Mouse (Mus musculus) stomach, embryonic 15.5 days (tissue): ENCODE measurements around the gene Theg. TPM values are rescaled to one million over a fixed set of nuclear protein-coding genes. Genes with fewer than 3 reads are reported as not detected.

Source experiments
- ATAC-seq: fragments of 200-750 bp; cut with Nextera tagmentation; 2 replicates; pipeline ENCODE4 v1.8.0; 2017; ENCODE audit warnings: low read depth, moderate number of reproducible peaks, moderate TSS enrichment; ENCODE audit not compliant: insufficient read depth, low FRiP score
- H3K27ac ChIP-seq: fragments of 300-500 bp; sonication (generic); 2 replicates; pipeline ENCODE4 v1.5.1; 2015; ENCODE audit warnings: mild to moderate bottlenecking, inconsistent platforms
- H3K27me3 ChIP-seq: fragments of 300-500 bp; sonication (generic); replicated peaks from 2 replicates; pipeline ENCODE4 v1.6.1; 2015; ENCODE audit warnings: inconsistent platforms
- H3K36me3 ChIP-seq: fragments of 300-500 bp; sonication (generic); 2 replicates; pipeline ENCODE4 v1.6.1; 2015; ENCODE audit warnings: inconsistent platforms
- H3K4me1 ChIP-seq: fragments of 300-500 bp; sonication (generic); 2 replicates; pipeline ENCODE4 v1.6.1; 2015; ENCODE audit warnings: inconsistent platforms
- H3K4me2 ChIP-seq: fragments of 300-500 bp; sonication (generic); 2 replicates; pipeline ENCODE4 v1.6.1; 2015; ENCODE audit warnings: mild to moderate bottlenecking, inconsistent platforms
- H3K4me3 ChIP-seq: fragments of 300-500 bp; sonication (generic); replicated peaks from 2 replicates; pipeline ENCODE4 v1.5.1; 2015; ENCODE audit warnings: inconsistent platforms
- H3K9ac ChIP-seq: fragments of 300-500 bp; sonication (generic); 2 replicates; pipeline ENCODE4 v1.6.1; 2015; ENCODE audit warnings: inconsistent platforms
- H3K9me3 ChIP-seq: fragments of 300-500 bp; sonication (generic); 2 replicates; pipeline ENCODE4 v1.6.1; 2016; ENCODE audit warnings: inconsistent platforms
- WGBS: fragments of 180-500 bp; shearing (Covaris S2); methylation state at CpG from one replicate; pipeline ENCODE4 v1.1.7; 2015; 5-methylcytosine and 5-hydroxymethylcytosine counted together
- polyA plus RNA-seq: library from polyadenylated mRNA; unstranded; fragments of >200 nt; fragmentation: Nextera tagmentation; extraction: Ambion mirVana; gene quantifications from 2 replicates; pipeline ENCODE4 v1.2.1, GENCODE M21; 2015

Gene Theg
- polyA plus RNA-seq, 1 experiment from 2014 or later = not detected

- Histone ChIP-seq H3K4me2 (no peak overlapping the region), H3K27ac (no peak overlapping the region), H3K4me1 (no peaks in the 10 kb centered on the region), H3K9me3 (no peaks in the 10 kb centered on the region), H3K4me3 (no peak overlapping the region), H3K36me3 (peaks cover 53% of the 10 kb centered on the region), H3K27me3 (no peaks in the 10 kb centered on the region), H3K9ac (no peak overlapping the region)
- no peak for ATAC-seq
- 92% methylated on average over 11 of the region's 11 CpGs for WGBS
These were observed 46.4 kb downstream of the Theg start for GRCm38 (mm10) chr10:79540746-79541145.

DNA sequence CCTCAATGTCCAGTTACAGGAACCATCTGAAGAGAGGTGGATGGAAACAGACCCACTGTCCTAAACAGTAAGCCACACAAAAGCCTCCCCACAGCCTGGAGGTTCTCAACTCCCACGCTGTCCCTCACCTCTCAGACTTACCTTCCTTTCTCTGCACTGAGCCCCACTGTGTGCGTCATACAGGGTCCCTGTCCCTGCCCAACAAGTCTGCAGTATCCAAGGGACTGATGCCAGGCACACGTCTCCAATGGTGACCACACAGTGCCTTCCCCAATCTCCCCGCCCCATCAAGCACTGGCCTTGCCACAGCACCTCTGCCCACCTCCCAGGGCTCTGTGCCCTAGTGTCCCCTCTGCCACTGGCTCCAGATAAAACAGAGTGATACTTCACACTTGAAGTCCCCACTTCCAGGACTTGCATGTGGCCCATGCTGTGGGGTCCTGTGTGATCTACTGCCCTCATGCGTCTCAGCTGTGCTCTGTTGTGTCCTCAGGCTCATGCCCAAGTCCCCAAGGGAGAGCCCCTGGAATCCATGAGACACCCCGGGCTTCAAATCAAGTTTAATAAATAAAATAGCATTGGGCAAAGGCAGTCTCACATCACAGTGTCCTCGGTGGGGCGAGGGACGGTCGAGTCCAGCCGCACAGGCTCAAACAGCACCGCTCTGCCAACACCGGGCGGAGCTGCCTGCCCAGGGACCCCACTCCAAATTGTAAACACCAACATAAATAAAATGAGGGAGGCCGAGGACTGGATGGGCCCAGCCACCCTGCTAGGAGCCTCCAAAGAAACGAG, 47.2 kb downstream of the Theg start:
- Histone ChIP-seq H3K4me3 (no peak overlapping the region), H3K9ac (no peak overlapping the region), H3K4me1 (no peaks in the 10 kb centered on the region), H3K27ac (no peak overlapping the region), H3K4me2 (no peak overlapping the region), H3K36me3 (peaks cover 47% of the 10 kb centered on the region), H3K9me3 (no peaks in the 10 kb centered on the region), H3K27me3 (no peaks in the 10 kb centered on the region)
- 91% methylated on average over 16 of the region's 16 CpGs for WGBS
- no peak for ATAC-seq

DNA sequence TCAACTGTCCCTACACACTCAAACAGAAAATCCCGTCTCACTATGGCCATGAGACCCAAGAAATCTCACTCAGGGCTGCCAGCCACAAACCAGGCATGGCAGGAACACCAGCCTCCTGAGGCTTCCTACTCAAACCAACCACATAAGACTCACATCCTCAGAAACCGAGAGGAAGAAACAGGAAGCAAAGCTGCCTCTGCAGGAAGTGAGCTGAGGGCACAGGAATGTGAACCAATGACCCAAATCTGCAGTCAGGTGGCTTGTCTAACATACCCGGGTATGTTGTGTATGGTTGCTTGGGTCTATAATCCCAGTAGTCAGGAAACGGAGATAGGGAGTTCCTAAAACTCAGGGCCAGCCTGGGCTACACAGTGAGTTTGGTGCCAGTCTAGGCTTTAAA, 48.3 kb downstream of the Theg start:
- ATAC-seq = no peak
- WGBS = 56% methylated on average over 4 of the region's 4 CpGs
- no peak overlapping the region; the same call in 1 of the 2 replicates for H3K27ac ChIP-seq

DNA sequence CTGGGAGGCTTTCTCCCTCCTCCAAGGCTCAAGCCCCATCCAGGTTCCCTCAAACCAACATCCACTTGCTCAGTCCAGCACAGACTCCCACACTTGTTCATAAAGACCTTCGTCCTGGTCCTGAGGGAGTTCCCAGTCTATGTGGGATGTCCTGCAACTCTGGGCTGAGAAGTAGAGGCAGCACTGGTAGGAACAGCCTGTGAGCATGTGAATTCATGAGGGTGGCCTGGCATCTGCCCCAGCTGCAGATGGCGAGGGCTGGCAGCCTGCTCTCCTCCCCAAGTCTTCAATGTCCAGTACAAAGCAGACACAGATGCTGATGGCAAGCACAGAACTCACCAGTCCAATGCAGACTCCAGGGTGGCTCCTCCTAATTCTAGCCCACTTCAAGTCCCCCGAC, 48.8 kb downstream of the Theg start:
- Histone ChIP-seq H3K27me3 (no peaks in the 10 kb centered on the region), H3K9ac (no peak overlapping the region), H3K9me3 (no peaks in the 10 kb centered on the region), H3K4me1 (peaks cover 7% of the 10 kb centered on the region; the same call in 1 of the 2 replicates), H3K4me3 (no peak overlapping the region), H3K36me3 (peaks cover 35% of the 10 kb centered on the region), H3K4me2 (no peak overlapping the region), H3K27ac (no peak overlapping the region; the same call in 1 of the 2 replicates)
- 77% methylated on average over 3 of the region's 3 CpGs for WGBS
- no peak for ATAC-seq

More for the DNA sequence above, 48.3 kb downstream of the Theg start:
- H3K4me1 ChIP-seq = peaks cover 4% of the 10 kb centered on the region; the same call in 1 of the 2 replicates
- peaks cover 41% of the 10 kb centered on the region for H3K36me3 ChIP-seq
- no peak overlapping the region for H3K4me2 ChIP-seq
- H3K9me3 ChIP-seq = no peaks in the 10 kb centered on the region
- H3K4me3 ChIP-seq = no peak overlapping the region
- no peak overlapping the region for H3K9ac ChIP-seq
- H3K27me3 ChIP-seq = no peaks in the 10 kb centered on the region

DNA sequence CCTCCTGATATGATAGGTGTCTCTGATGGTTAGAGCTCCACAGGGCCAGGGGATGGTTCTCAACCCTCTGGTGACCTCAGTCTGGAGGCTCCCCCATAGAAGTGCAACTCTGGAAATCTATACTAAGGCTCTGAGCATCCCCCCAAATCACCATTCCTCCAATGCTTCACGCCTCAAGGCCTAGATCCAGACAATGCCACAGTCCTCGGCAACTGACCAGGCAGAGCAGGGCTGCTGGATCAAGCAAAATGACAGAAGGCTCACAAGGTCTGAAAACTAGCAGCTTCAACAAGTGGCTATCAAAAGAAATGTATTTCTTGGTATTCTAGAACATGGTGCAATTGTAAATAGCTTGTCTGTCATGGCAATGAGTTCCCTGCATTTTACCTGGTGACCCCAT, 49.4 kb downstream of the Theg start:
- peaks cover 32% of the 10 kb centered on the region for H3K36me3 ChIP-seq
- no peaks in the 10 kb centered on the region for H3K9me3 ChIP-seq
- no peak overlapping the region for H3K4me2 ChIP-seq
- H3K4me3 ChIP-seq = no peak overlapping the region
- no peak for ATAC-seq
- H3K27ac ChIP-seq = no peak overlapping the region
- H3K27me3 ChIP-seq = no peaks in the 10 kb centered on the region
- 82% methylated on average over 2 of the region's 2 CpGs for whole genome bisulfite sequencing
- H3K9ac ChIP-seq = no peak overlapping the region
- H3K4me1 ChIP-seq = peaks cover 12% of the 10 kb centered on the region; the same call in 1 of the 2 replicates

DNA sequence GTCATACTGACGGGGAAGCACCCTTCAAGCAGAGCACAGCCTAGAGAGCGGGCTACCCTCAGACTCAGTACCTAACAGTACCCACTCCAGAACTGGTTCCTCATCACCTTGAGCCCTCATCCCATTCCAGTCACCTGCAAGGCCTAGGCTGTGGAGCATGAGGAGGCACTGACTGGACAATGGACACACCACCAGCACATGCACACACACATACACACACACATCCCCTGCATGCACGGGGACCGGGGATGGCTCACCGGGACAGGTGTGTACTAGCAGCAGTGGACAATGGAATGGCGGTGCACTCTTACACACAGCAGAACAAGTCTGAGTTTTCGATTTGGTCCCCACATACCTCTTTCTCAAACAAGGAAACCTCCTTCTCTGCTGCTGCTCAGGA, 49.9 kb downstream of the Theg start:
- H3K9me3 ChIP-seq = no peaks in the 10 kb centered on the region
- H3K4me2 ChIP-seq = no peak overlapping the region
- no peak overlapping the region for H3K9ac ChIP-seq
- no peaks in the 10 kb centered on the region for H3K27me3 ChIP-seq
- no peak overlapping the region for H3K4me3 ChIP-seq
- H3K27ac ChIP-seq = no peak overlapping the region
- ATAC-seq = no peak
- peaks cover 12% of the 10 kb centered on the region; the same call in 1 of the 2 replicates for H3K4me1 ChIP-seq
- H3K36me3 ChIP-seq = peaks cover 30% of the 10 kb centered on the region
- WGBS = 86% methylated on average over 7 of the region's 7 CpGs

- H3K4me1 ChIP-seq = peaks cover 12% of the 10 kb centered on the region; the same call in 1 of the 2 replicates
- 72% methylated on average over 12 of the region's 12 CpGs for WGBS
- no peaks in the 10 kb centered on the region for H3K27me3 ChIP-seq
- H3K4me2 ChIP-seq = no peak overlapping the region
- no peak overlapping the region for H3K9ac ChIP-seq
- no peak for ATAC-seq
- no peaks in the 10 kb centered on the region for H3K9me3 ChIP-seq
- no peak overlapping the region for H3K4me3 ChIP-seq
- no peak overlapping the region for H3K27ac ChIP-seq
- H3K36me3 ChIP-seq = peaks cover 24% of the 10 kb centered on the region
These were observed 50.6 kb downstream of the Theg start for GRCm38 (mm10) chr10:79536461-79537080.

- no peak overlapping the region for H3K4me3 ChIP-seq
- H3K9me3 ChIP-seq = no peaks in the 10 kb centered on the region
- WGBS = 66% methylated on average over 1 of the region's 1 CpGs
- H3K4me2 ChIP-seq = no peak overlapping the region
- H3K4me1 ChIP-seq = peaks cover 16% of the 10 kb centered on the region; the same call in 1 of the 2 replicates
- peaks cover 13% of the 10 kb centered on the region for H3K36me3 ChIP-seq
- H3K9ac ChIP-seq = no peak overlapping the region
- ATAC-seq = no peak
- H3K27ac ChIP-seq = no peak overlapping the region
- H3K27me3 ChIP-seq = no peaks in the 10 kb centered on the region
These were observed 51.7 kb downstream of the Theg start for GRCm38 (mm10) chr10:79535431-79535830.

- Histone ChIP-seq H3K27me3 (no peaks in the 10 kb centered on the region), H3K4me2 (no peak overlapping the region), H3K27ac (no peak overlapping the region), H3K4me3 (no peak overlapping the region), H3K9me3 (no peaks in the 10 kb centered on the region), H3K36me3 (peaks cover 4% of the 10 kb centered on the region; the same call in 1 of the 2 replicates), H3K9ac (no peak overlapping the region), H3K4me1 (peaks cover 16% of the 10 kb centered on the region; the same call in 1 of the 2 replicates)
- WGBS = 81% methylated on average over 2 of the region's 2 CpGs
- no peak for ATAC-seq
These were observed 52.7 kb downstream of the Theg start for GRCm38 (mm10) chr10:79534426-79534825.

DNA sequence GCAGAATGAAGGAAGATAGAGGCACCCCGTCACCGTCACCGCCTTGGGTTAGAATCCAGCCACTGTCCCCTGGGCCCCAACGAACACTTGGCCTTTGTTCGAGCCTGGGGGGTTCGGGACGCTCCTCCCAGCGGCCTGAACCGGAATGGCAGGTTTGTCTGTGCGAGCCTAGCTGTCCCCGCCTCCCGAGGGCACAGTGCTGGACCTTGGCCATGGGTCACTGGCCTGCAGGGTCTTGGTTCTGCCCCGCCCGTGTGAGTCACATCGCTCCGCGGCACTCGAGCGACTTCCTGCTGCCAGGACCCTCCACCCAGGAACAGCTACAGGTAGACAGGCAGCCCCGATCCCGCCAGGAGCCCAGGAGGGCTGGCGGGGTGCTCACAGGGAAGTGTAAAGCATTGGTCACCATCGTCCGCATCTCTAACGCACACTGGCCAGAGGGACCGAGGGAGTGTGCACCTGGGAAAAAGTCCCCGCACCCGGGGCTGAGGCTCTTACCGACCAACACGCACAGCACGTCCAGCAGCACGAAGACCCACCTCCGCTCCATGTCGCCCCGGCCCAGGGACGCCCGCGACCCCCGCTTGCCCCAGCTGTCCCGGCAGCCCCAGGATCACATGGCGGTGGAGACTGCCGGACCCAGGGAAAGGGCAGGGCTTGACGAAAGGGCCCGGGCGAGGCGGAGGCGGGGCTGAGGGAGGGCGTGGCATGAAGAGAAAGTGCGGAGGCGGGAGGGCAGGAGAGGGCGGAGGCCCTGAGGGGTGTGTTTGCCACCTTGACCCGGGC, 53.8 kb downstream of the Theg start, which contains the start of gene Plpp2:
Gene Plpp2 (minus strand): TSS at position 671 of the 786 bp plus-strand sequence.
- no peaks in the 10 kb centered on the region for H3K9me3 ChIP-seq
- ATAC-seq = peak; percentile 86
- WGBS = under 1% methylated on average over 50 of the region's 52 CpGs

DNA sequence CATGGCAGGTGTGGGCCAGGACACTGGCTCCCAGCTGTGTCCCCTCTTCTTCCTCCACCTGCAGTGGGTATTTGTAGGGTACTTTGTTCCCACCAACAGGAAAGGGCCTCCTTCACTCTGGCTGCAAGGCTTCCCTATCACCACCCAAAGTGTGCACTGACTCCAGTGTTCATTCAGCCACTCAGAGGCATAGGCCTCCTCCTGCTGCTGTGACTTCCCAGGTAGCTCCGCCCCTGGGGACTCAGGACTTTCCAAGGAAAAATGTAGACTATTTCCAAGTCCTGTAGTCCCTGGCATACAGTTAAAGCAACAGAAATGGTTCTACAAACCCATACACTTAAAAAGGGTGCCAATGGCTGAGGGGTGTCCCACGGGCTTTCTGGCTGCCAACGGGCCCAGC, 54.5 kb downstream of the Theg start:
- Histone ChIP-seq H3K4me2 (peak overlapping the region; percentile 94), H3K36me3 (no peaks in the 10 kb centered on the region), H3K9me3 (no peaks in the 10 kb centered on the region), H3K4me3 (peak overlapping the region; percentile 53), H3K9ac (0 out of 2 replicates have a peak overlapping the region, but pooled peaks have one; percentile 30), H3K27me3 (no peaks in the 10 kb centered on the region), H3K27ac (peak overlapping the region; percentile 89), H3K4me1 (peaks cover 16% of the 10 kb centered on the region; the same call in 1 of the 2 replicates)
- peak; percentile 48; the same call in 1 of the 2 replicates for ATAC-seq
- 26% methylated on average over 3 of the region's 3 CpGs for WGBS

More for the DNA sequence above, 53.8 kb downstream of the Theg start, which contains the start of gene Plpp2:
- peak within 1 kb of the TSS; percentile 94 for H3K4me2 ChIP-seq
- 0 out of 2 replicates have a peak, but pooled peaks cover 1% of the 10 kb centered on the region for H3K36me3 ChIP-seq
- H3K27me3 ChIP-seq = no peaks in the 10 kb centered on the region
- peaks cover 16% of the 10 kb centered on the region; the same call in 1 of the 2 replicates for H3K4me1 ChIP-seq
- peak within 1 kb of the TSS; percentile 89 for H3K27ac ChIP-seq
- H3K4me3 ChIP-seq = peak within 1 kb of the TSS; percentile 53
- H3K9ac ChIP-seq = peak within 1 kb of the TSS; percentile 30; the same call in 1 of the 2 replicates
